Mouse (Mus musculus) erythroid progenitor cell, adult 5-6 weeks (primary cell): ENCODE data around the gene Fermt1. TPM values are rescaled to one million over a fixed set of nuclear protein-coding genes. Genes with fewer than 3 reads are reported as not detected.

Experiments
- ATAC-seq: replicated peaks from 2 replicates; pipeline ENCODE4 v1.8.0; 2016; ENCODE audit warnings: moderate number of reproducible peaks, mild to moderate bottlenecking, moderate TSS enrichment, inconsistent platforms; ENCODE audit not compliant: poor library complexity, low FRiP score, severe bottlenecking
- total RNA-seq, 2 experiments: library from RNA; stranded (forward) in 1 of 2; stranded (reverse) in 1 of 2; fragments of 150-400 nt in 1 of 2; fragments of 186-747, 209-891 nt in 1 of 2; gene quantifications; 2 replicates each; pipeline versions ENCODE4 v1.2.3 to v1.2.4; 2015 to 2017; ENCODE audit warnings: low replicate concordance in 2 of 2

Fermt1 gene
- not detected in 2 replicates for total RNA-seq (2015; ENCODE audit: low replicate concordance)
- not detected in 2 replicates for total RNA-seq (2017; ENCODE audit: low replicate concordance)

DNA sequence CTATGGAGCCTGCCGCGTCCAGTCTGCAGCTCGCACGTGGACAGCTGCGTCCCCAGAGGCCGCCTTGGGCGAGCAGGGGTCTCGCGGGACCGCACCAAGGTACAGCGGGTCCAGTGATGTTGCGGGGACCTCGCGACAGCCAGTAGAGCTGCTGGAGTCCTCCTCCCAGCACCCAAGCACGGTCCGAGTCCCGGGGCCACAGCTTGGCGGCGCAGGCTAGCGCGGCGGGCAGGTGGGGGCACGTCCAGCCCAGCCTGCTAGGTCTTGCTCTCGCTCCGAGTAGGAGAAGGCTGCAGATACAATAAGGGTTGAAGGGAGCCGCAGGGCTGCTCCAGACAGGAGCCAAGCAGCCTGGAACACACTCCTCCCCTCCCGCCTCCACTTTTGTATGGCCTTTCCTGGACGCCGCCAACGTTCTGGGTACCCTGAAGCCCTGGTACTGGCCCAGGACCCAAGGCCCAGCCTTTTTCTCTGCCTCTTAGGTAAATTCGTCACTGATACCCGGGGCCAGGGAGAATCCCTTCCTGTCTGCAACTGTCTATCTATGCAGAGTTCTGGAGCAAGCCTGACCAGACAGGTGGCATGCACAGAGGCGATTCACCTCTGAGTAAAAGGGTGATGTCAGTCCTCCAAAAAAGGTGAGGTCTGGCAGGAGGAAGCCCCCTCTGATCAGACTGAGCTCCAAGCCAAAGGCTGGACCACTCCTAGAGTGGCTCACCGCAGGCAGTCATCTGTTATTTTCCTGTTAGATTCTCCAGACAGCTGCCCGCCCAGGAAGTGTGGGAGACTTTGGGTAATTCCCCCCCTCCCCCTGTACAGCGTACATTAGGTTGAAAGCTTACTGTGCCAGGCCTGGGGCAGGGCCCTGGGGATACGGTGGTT lies at the start of gene Fermt1:
Gene Fermt1 (minus strand): TSS at position 581 of the 882 bp plus-strand sequence.
- no peak for ATAC-seq

DNA sequence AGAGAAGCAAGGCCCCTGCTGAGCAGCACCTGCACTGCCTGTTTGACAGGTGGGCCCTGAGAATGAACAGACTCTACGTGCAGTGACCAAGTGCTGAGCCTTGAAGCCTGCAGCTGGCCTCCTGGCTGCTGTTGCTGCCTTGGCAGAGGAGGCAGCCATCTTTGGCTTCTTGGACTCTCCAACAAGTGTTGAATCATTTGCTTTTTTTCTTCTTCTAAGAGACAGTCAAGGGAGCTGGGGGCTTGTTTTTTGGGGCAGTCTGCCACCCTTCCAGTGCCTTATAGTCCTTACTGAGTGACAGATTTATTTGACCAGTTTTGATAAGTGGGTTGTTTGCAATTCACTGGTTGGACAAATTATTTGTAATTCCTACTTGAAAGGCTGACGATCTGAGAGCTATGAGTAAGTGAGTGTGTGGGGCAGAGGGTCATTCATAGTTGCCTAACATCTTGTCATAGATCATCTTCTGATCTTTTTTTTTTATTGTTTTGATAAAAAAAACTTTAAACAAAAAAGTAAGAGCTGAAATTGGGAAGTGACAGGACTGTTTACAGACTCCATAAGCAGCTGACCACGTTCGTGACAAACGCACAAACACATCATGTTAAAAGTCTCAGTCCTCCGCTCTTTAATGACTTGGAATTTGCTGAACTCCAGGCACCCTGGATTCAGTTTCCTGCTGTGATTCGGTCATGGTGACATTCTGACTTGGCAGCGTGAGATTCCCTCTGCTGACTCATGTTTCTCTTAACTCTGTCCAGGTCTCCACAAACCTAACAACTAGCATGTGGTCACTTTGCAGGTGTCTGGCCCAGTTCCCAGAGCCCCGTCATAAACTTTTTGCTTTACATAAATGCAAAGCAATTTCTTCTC lies 47.2 kb upstream of the Fermt1 start:
- no peak for ATAC-seq

DNA sequence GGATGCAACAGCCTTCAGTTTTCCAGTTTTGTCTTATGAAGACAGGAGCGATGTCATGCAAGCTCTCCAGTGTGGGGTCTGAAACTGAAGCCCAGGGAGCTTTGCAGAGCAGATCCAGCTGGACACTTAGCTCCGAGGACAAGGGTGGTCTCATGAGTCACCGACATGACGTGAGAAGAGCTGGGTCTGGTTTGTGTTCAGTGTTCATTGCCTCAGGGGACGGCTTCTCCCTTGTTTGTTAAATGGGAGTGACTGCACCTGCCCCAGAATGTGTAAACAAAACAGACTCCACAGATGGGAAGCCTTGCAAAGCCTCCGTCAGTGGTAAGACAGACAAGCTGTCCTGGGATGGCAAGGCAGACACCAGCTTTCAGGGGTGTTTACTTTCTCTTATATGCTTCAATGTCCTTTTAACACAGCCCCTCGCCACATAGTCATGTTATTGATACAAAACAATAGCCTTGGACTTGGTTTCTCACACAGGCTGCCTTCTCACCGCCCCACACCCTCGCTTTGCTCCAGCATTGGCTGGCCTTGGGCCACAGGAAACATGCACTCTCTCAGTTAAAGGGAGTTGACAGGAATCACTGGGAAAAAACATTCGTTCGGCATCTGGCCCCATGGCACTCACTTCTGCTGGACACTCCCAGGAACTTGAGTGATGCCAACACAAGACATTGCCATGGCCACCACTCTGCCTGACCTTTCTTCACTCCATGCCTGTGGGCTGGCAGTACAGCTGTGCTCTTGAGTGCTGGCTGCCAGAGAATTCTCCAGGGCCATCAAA lies 44.3 kb upstream of the Fermt1 start:
- ATAC-seq: no peak

DNA sequence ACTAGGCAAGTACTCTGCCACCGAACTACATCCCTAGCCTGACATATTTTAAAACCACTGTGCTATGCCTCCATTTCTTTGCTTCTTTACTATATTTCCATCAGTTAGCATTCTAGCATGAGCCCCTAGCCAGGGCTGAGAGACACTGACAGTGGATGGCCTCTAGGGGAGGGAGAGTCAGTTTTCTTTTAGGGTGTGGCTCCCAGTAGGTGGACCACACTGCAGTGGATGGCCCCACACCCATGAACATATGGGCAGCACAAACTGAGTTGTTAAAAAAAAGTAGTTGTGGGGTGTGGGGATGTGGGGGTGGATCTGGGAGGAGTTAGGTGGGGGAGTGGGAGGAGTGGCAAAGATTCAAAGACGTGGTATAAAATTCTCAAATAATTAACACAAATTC lies 27.6 kb upstream of the Fermt1 start:
- no peak for ATAC-seq

DNA sequence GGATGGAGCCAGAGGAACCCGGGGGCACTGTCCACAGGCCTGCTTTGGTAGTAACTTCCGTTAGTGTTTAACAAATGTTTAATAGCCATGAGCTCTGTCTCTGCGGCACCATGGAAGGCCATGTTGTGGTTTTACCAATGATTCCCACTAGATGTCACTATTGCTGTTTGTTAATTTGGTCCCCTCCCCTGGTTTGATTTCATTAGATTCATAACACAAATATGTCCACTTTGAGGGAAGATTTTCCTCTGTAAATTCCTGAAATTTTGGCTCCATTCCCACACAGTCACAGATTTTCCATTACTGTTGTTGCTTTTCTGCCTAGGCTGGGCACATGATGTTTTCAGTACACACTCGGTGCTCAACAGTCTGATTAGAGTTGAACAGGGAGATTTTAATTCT lies 25.1 kb upstream of the Fermt1 start:
- ATAC-seq: no peak

DNA sequence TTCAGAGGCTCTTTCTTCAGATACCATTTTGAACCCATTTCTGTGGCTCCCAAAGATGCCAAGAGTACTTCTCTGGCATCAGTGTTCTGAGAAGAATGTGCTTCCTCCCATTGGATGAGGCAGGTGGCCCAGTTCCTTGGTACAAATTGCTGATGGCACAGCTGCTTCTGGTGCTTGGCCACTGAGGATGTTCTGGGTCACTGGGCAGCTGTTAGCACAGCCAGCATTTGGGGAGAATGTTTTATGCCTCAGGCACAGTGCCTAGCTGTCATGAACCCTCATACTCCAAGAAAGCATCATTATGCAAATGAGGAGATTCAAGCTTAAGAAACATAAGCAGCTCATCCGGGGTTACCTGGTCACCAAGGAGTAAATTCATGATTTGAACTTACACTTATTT lies 12.1 kb upstream of the Fermt1 start:
- no peak for ATAC-seq

DNA sequence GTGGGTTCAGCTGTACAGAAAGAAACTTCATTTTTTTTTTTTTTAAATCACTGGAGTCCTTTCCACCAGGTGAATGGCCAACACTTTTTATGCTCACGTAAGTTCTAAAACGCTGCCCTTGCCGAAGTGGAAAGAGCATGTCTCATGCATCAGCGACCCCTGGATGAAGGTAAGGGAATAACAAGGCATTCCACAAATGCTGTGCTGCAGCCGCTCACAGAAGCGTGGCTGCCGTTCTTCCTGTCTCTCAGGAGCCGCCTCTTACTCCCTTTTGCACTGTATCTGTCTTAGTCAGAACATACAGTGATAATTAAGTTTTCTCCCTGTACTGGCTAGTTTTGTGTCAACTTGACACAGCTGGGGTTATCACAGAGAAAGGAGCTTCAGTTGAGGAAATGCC lies 6.5 kb upstream of the Fermt1 start:
- ATAC-seq: no peak

DNA sequence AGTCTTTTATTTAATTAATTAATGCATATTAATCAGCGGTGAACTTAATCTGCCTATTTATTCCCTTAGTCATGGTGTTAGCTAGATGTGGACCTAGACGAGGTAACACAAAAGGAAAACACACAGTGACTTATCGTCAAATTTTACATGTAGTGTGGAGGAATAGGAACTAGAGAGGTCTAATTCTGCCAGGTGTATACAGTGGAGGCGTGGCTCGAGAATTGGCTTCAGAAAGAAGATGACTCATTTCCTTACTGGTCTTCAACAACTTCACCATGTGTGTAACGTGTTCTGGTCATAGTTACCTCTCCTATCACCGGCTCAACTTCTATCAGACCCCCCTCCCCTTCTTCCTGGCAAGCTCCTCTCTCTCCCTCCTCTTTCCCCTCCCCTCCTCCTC lies 2.5 kb upstream of the Fermt1 start:
- ATAC-seq: no peak

DNA sequence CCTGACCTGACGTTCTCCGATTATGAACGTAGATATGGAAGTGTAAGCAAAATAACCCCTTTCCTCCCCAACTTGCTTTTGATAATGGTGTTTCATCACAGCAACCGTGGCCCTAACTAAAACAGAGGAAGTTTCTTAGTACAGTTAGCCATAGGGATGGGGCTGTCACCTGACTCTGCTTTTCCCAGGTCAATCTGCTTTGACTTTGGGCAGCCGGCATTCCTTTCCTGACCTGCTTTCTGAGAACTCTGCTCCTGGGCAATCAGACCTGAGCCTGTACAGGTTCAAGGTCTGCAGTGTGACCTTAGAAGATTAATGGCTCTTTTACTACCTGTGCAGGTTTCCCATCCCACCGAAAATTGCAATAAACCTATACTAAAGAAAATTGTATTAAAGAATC lies 1.3 kb upstream of the Fermt1 start:
- no peak for ATAC-seq

DNA sequence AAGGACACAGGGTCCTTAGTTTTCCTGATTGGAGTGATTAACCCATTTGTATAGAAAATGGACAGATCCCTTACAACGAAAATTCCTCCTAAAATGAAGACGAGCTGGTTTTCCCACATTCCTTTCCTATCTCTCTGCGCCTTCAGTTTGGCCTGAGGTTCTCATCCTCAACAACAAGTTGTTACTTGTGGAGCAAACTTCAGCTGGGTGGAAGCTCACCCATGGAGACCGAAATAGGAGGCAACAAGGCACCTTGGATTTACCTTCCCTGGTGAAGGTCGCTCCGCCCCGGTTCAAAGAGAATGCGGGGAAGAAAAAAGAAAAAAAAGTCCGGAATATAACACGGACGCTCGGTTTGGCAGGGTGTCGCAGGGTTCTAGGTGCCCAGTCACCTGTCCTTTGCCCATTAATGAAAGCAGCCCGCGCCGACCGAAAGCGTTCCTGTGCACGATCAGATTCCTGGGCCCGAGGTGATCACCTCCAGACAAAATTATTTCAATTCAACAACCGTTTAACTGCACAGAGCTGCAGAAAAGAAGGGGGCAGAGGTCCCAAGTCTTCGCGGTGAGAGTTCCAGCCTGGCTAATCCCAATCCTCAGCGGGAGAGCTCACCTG lies 888 bp downstream of the Fermt1 start:
- no peak for ATAC-seq

DNA sequence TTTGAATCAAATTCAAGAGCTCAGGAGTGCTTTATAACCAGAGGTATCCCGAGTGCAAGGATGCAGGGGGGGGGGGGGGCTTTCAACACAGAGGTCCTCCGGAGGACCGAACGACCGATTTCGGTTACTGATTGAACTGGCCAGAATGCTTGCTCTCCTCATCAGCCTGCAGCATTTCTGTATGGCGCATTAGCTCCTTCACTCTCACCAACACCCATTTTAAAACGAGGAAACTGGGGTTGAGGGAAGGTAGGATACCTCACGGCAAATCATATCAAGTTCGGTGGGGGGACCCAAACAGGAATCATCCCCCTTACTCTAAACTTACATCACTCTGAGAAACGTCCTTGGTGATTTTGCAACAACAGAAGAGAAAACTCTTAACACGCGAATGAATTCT lies 1.7 kb downstream of the Fermt1 start:
- no peak for ATAC-seq

DNA sequence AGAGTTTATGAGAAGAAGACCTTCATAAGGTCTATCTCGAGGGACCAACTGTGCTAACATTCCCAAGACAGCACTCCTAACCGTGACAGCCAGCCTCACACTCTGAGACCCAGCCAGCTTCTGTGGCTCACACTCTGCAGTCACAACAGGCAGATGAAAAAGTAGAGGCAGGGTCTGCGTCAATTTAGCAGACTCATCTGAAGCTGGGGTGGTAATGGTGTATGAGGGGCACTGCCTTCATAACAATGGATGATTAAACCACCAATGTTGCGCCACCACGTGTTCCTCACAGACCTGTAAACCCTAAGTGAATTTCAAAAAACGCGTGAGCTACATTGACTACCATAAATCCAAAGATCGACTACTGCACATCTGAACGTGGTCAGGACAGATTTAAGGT lies 2.1 kb downstream of the Fermt1 start:
- ATAC-seq: no peak

DNA sequence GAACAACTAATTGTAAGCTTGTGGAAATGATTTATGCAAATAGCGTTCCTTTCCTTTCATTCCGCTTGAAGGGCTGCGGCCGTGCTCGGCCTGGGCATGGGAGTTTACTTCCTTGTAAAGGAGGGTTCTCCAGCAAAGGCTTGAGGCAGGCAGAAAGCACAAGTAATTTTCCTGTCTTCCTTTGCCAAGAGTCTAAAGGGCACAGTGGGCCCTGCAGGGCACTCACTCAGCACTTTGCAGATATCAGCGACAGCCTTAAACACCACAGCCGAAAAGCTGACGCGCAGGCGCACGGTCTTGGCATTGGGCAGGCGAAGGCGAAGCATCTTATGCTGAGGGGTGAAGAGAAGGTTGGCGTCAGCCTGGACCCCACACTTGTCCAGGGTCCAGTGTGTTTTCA lies 6.7 kb downstream of the Fermt1 start:
- no peak for ATAC-seq

DNA sequence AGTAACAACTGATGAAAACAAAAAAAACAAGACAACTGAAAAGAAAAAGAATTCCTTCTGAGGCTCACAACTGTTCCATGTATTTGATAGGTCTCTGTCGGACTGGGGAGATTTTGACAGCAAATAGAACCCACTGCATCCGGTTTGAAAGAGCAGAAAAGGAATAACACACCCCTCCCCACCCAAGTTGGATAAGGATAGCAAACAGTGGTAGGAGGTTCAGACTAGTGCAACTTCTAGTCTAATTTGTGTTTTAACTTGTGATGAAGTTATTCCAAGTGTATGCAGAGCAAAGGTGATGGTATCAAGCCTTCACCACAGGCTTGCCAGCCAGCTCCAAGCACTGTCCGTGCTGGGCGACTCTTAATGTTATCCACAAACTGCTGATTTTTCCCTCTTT lies 9.5 kb downstream of the Fermt1 start:
- ATAC-seq: no peak

DNA sequence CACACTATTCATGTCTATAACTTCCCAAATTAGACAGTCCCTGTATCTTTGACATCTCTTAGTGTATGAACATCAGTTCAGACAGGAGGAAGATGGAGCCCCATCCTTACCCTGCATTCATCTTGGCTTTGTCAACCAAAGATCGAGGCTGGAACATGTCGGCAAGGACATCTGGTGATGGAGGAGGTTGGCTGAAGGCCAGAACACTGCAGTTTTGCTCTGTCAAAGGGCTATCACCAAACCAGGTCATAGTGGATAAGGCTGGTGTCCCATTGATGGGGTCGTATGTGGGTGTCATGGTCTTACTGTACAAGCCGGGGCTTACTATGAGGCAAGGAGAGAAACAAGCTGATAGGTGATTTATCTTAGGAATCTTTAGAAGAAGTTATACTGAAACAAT lies 11.0 kb downstream of the Fermt1 start:
- no peak for ATAC-seq

DNA sequence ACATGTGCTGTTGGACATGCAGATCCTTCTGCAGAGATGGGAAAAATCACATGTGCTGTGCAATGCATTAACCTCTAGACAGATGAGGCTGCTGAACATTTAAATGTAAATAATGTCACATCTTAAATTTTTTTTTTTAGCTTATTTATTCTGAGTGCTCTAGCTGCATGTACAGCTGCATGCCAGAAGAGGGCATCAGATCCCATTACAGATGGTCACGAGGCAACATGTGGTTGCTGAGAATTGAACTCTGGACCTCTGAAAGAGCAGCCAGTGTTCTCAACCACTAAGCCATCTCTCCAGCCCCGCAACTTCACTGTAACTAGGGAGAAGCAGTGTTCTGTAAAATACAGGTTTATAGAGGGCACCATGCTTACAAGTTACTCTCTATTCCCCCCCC lies 11.6 kb downstream of the Fermt1 start:
- no peak for ATAC-seq

DNA sequence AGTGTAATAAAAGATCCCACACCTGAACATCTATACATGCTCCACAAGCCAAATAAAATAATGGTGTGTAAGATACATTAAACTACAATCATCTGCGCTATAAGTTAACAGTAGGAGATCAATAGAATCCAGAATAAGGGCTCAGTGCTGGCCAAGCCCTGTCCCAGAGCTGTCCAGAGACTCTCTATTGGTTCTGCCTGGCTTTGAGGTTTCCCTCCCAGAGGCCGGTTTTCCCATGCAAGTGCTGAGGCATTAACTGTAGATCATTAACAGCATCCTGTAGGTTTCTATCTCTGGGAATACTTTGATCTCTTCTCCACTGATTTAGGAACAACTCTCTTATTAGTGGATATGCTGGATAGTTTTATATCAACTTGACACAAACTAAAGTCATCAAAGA lies 16.7 kb downstream of the Fermt1 start:
- no peak for ATAC-seq

DNA sequence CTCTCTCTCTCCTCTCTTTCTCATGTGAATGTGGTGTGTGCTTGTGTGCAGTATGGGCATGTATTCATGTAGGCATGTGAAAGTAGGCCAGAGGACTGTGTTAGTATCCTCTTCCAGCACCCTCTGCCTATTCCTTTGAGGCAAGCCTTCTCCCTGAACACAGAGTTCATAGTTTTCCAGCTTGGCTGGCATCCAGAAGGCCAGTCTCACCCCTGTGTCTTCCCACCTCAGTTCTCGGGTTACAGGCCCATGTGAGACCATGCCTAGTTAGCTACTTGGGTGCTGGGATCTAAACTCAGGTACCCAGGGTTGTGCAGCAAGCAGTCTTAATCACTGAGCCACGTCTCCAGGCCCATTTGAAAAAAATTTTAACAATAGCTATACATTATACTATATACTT lies 17.8 kb downstream of the Fermt1 start:
- ATAC-seq: no peak

DNA sequence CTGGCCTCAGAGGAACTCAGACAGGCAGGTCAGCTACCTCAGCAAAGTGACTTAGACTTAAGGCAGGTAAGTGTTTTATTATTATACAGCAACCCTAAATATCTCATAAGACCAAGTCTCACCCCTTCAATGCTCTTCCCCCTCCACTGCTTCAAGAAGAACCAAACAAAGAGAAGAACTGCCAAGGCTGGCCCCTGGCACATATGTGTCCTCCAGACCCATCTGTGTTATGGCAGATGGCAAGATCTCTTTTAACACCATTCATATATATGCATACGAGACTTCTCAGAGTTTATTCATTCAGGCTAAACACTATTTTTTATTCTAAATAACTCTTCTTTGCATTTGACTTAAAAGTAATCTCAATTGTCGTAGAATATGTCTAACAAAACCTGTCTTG lies 18.4 kb downstream of the Fermt1 start:
- no peak for ATAC-seq
